Mouse (Mus musculus): ENCODE data around the gene Olfr675.
"Not testable (repeated sequence)": the region's sequence is repeated elsewhere in the genome, so short reads cannot be mapped to it uniquely, and the experiment has no call there.

The Olfr675 gene

DNA sequence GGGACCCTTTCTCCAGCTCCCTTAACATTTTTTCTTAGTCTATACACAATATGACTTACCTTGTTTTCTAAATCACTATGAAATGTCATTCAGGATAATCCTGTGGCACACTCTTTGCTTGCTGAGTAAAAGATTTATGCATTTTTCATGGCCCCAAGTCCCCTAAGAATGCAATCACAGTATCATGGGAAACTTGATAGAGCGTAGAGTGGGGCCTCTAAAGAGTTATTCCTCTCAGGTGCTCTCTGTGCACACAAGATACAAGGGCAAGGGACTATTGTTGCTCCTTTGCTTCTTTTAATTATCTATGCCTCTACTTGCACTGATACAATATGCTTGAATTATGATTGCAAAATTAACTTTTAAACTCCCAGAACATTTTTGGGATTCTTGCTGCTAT is at the start of gene Olfr675:
TSS of gene Olfr675 (minus strand) at position 101 of the 400 bp plus-strand sequence.
- no peak for DNase-seq (ENCODE audit: extremely low spot score)

DNA sequence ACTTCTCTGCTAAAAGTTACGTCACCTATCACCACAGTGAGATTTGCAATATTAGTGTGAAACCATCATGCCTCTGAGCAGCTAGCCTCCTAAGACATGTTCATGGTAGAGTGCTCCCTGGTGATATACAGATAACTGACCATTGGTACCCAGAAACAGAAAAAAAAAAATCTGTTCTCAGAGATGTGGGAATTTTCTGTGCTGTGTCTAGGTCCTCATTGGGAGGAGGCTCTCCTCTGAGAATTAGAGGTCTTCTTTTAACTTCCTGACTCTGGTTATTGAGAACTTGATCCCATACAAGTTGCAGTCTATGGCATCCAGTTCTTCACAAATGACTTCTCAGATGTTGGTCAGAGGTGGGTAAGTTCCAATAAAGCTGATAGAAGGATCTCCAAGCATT is 35.9 kb upstream of the Olfr675 start, which contains the start of gene Olfr678:
TSS of gene Olfr678 (plus strand) at position 301 of the 400 bp plus-strand sequence.
- no peak for DNase-seq (ENCODE audit: extremely low spot score)

DNA sequence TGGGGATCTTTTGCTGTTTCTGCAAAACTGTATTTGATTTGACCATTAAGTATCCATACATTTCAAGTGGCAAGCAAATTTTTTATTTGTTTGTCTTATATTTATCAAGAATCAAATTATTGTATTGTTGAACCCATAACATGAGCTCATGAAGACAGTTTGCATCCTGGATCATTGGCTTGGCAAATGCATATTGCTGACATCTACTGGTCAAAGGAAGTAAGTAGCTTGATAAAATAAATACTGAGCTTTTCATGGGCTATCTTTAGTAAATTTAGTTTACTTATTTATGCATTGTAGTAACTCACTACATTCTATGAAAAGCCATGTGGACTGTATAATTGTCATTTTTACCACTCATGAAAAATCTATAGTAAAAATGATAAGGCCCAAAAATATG is 30.7 kb upstream of the Olfr675 start:
- DNase-seq (ENCODE audit: extremely low spot score), result no peak

DNA sequence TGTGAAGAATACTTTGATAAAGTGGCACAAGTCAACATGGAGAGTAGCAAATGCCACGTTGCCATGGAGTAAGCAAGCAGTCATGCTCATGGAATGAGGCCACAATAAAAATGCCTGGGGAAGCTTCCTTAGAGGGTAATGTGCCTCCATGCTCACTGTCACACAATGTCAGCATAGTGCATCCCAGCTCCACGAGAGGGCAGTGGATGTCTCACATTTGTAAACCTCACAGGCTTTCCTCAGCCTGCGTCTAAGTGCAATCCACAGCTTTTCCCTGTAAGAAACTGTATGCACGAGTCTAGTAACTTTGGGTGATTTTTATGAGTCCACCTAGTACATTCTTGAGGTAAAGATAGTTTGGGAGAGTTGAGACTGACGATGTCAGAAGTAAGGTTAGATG is 5.6 kb upstream of the Olfr675 start:
- DNase-seq (ENCODE audit: extremely low spot score), result not testable (repeated sequence)

DNA sequence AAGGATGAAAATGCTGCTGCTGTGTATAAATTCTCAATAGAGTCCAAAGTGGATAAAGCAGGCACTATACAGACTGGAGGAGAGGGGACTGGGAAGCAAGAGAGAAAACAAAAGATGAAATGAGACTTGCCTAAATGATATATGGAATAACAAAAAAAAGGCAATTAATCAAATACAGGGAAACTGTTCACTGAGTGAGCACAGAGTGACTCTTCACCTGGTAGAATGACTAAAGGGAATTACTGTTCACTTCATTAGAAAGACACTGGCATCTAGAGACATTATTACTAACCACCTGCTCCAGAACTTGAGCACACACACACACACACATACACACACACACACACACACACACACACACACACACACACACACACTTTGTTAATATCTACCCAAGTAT is 4.1 kb upstream of the Olfr675 start, which contains the start of gene Olfr676:
TSS of gene Olfr676 (plus strand) at position 301 of the 400 bp plus-strand sequence.
- DNase-seq (ENCODE audit: extremely low spot score), result no peak

DNA sequence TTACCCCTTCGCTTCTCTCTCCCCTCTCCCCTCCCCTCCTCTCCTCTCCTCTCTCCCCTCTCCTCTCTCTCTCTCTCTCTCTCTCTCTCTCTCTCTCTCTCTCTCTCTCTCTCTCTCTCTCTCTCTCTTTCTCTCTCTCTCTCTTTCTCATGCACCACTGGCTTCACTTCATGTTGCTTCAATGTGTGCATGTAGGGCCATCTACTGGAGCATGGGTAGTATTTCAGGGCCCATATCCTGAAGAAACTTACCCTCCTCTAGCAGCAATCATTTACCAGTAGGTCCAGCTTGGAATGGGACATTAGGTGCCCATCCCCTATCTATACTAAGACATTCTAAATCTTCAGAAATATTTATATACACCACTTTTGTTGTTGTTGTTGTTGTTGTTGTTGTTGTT is 5.7 kb downstream of the Olfr675 start:
- no peak for DNase-seq (ENCODE audit: extremely low spot score)

DNA sequence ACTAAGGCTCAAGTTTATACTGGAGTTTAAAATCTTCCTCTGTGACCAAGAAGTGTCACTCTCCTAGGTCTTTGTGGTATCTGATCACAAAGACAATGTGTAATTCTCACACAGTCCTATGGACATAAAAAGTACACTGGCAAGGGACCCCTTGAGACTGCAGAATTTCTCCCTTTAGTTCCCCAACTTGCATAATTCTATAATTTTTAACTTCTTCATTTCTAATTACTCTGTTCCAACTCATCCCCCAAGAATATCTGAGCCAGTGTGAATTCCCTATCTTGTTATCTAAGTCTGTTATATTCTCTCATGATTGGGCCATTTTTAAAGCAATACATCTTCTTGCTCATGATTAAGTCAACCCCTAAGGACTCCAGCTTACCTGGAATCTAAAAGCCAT is 26.3 kb downstream of the Olfr675 start, which contains the start of gene Olfr672:
TSS of gene Olfr672 (minus strand) at position 101 of the 400 bp plus-strand sequence.
- DNase-seq (ENCODE audit: extremely low spot score), result no peak

DNA sequence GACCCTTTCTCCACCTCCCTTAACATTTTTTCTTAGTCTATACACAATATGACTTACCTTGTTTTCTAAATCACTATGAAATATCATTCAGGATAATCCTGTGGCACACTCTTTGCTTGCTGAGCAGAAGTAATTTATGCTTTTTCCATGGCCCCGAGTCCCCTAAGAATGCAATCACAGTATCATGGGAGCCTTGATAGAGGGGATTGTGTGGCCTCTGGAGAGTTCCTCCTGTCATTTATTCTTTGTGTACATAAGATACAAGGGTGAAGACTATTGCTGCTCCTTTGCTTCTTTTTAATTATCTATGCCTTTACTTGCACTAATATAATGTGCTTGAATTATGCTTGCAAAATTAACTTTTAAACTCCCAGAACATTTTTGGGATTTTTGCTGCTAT is 49.2 kb downstream of the Olfr675 start, which contains the start of gene Olfr671:
TSS of gene Olfr671 (minus strand) at position 101 of the 400 bp plus-strand sequence.
- DNase-seq (ENCODE audit: extremely low spot score), result no peak

DNA sequence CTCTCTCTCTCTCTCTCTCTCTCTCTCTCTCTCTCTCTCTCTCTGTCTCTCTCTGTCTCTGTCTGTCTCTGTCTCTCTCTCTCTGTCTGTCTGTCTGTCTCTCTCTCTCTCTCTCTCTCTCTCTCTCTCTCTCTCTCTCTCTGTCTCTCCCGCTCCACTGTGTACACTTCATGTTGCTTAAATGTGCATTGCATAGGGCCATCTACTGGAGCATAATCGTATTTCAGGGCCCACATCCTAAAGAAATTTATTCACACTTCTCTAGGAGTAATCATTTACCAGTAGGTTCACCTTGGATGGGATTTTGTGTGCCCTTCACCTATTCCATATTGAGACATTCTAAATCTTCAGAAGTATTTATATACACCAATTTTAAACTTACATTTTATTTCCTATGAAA is 55.8 kb downstream of the Olfr675 start:
- DNase-seq (ENCODE audit: extremely low spot score), result not testable (repeated sequence)
